Mouse (Mus musculus): ENCODE measurements around the gene Fig4.

Gene Fig4

DNA sequence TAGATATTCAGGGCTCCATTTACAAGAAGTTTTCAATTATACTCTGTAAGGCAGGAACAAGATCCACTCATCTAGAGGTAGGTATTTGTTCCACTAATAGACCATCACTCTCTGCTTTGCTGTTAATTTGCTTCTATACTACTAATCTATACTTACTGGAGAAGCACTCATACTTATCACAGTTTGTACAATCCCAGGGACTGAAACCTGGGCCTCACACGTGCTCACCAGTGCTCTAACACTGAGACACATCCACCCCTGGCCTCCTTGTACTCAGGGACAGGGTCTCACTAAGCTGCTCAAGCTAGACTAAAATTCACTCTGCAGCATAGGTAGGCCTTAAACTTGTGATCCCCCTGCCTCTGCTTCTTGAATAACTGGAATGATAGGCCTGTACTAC, 41.8 kb downstream of the Fig4 start:
- no peak for DNase-seq (ENCODE audit: low read depth, low spot score)

DNA sequence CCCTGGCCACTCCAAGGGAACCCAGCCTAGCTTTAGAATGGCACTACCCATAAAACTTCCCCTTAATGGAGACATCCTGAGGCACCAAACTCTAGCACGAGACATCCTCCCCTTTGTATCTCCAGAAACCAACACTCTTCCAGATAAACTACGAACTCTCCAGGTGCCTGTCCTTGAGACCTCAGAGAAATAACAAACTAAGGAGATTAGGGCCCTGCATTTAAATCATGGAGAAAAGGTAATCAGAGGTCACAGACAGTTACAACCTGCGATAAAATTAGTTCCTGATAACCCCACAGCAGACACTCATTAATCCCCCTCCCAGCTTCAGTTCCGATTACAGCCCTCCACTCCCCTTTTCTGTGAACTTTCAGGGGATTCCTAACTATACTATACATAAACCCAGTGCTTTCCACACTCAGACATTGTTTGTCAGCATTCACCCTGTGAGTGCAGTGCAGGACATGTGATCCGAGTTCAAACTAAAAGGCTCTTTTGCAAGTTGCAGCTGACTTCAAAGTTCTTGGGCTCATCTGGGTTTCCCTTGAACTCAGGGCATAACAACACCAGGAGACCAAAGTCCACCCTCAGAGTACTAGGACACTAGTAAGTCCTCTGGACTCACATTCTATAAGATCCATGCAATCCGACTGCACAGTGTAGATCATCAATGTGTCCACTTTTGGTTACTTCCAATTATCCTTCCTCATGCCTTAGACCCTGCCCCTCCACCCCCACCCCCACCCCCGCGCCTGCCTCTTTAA, 42.6 kb downstream of the Fig4 start:
- DNase-seq (ENCODE audit: low read depth, low spot score), result no peak

DNA sequence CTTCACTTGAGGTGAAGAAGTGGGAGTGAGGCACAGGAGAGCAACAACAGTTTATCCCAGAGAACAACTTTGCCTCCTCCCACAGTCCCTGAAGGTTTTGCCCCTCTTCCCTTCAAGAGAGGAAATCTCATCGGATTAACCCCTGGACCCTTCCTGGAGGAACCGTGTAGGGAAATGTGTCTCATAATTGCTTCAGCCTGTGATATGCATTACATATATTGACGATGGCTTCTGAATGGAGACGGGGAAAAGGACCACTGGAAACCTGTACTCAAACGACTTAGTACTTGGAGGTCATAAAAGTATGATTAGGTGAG, 52.4 kb downstream of the Fig4 start:
- DNase-seq (ENCODE audit: low read depth, low spot score), result no peak

DNA sequence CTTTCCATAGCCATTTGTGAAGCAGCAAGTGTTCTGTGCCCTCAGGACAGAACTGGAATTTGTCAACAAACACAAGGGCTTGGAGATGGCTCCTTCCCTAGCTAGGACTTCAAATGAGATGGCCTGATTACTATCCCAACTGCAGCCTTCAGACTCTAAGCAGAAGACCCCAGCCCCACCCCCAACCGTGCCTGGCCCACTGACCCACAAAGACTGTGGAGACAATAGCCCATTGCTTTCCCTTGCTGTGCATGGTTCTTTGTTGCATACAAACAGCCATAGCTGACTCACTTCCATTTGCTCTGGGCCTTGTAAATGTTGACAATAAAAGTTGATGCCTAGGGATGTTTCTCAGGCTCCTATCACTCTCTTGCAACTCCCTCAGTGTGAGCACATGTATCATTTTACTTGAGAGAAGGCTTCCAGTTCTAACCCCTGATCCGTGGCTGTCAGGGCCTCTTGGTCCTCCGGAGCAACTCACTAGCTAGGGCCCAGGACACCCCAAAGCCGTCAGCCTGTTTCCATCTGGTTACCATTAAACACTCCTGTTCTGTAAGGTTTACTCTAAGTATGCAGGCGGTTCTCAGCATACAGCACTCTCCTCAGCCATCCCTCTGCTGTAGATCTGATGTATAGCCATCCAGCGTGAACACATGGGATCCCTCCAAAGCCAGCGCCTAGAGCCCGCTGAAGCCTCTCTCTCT, 52.9 kb downstream of the Fig4 start:
- peak; percentile 16 for DNase-seq (ENCODE audit: low read depth, low spot score)

DNA sequence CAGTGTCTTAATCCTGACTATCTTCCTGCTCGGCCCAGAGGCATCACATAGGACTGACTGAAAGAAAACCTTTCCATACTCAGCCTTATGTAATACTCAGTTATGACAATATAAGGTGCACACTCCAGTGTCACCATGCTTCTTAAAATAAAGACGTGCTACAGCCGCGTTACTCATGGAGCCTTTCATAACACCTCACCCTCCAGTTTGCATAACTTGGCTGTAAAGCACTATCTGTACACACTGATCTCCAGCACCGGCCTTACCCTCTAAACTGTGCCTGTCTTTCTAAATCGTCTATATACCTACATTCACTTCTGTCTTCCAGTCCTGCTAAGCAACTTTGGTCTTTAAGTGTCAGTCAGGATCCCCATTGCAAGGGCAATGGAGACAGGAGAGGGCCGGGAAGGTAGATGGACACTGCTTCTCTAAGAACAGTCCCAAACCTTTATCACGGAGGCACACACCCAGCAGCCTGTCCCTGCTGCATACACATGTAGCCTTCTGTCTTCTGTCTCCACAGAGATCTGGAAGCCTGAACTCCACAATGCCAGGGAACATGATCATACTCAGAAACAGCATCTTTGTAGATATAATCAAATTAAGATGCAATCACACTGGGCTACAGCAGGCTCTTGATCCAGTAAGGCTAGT, 53.9 kb downstream of the Fig4 start:
- DNase-seq (ENCODE audit: low read depth, low spot score), result no peak

DNA sequence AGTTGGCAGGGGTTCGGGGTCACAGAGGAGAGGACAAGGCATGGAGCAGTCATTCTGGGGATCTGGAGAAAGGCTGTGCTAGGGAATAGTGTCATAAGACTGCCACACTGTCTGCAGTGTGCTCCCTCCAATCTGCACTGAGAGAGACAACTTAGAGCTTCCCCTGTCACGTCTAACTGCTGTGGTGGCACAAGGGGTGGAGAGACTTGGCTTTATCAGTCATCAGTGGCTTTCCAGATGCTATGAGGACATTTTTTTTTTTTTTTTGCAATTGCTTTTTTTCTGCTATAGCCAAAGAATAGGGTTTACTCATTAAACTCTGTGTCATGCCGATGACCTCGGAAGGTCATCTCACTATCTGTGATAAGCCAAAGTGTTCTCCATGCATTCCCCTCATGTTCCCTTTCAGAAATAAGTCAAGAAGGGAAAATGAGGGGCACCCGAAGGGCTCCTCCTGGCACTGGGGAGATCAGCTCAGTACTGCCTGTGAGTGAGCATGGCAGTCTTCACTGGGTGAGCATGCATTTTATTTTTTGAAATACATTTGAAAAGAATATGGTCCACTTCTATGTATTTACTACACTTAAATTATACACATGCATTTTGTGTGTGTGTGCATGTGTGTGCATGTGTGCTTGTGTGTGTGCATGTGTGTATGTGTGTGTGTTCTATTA, 55.1 kb downstream of the Fig4 start:
- no peak for DNase-seq (ENCODE audit: low read depth, low spot score)

DNA sequence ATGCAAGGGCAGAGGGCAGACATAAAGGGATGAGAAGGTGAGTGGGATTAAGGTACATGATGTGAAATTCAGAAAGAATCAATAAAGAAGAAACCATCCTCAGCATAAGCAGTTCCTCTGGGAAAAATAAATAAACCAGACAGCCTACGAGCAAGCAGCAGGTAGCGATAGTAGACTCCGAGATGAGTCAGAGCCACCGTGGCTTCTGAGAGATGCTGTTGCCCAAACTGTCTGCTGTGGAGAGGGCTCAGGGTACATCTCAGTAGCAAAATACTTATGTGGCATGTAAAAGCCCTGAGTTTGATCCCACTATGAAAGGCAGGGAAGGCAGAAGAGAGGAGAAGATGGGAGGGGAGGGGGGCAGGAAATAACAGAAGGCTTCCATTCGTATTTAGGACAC, 56.9 kb downstream of the Fig4 start:
- DNase-seq (ENCODE audit: low read depth, low spot score), result no peak

DNA sequence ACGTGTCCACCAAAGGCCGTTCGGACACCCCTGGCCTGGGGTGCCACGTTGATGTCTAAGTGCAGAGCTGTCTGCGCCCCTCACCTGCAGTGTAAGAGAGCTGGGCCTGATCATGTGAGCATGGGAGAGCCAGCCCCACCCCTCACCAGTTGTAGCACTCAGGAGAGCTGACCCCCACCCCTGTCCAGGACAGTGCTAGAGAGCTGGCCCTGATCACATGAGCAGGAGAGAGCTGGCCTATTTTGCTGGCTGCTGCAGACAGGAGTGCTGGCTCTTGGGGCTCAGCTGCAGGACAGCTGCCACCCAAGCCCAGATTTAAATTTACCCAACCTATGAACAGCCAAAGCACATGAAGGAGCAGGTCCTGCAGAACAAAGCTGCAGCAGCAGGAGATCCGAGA, 57.6 kb downstream of the Fig4 start:
- no peak for DNase-seq (ENCODE audit: low read depth, low spot score)

DNA sequence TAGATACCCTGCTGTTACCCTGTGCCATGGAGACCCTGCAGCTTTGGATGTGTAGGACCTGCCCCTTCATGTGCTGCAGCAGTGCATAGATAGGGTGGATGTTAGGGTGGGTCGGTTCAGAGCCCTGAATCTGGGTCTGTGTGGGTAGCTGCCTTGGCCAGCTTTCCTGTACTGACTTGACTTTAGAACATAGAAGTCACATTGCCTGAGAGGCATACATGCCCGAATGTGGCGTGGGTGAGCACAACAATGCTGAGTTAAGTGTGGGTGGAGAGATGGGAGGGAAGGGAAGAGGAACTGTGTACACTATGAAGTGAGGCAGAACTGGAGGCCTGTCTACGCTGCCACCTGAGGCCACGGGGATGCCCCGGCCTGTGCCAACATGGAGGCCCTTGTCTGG, 58.0 kb downstream of the Fig4 start:
- no peak for DNase-seq (ENCODE audit: low read depth, low spot score)

DNA sequence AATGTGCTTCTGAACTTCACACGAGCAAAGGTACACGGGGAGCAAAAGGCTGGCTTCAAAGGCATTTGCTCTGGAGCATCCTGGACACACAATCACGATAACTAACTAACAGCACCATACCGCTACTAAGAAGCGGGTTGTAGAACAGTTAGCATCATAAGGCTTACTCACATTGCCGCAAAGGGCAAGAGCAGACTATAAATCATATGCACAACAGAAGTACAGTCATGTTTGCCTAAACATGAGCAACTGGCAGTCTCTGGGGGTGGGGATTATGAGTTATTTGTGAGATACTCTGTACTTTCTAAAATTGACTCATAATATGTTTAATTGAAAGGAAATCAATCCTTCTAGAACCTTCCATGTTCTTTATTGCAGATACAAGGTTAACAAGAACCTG, 59.1 kb downstream of the Fig4 start:
- DNase-seq (ENCODE audit: low read depth, low spot score), result no peak

DNA sequence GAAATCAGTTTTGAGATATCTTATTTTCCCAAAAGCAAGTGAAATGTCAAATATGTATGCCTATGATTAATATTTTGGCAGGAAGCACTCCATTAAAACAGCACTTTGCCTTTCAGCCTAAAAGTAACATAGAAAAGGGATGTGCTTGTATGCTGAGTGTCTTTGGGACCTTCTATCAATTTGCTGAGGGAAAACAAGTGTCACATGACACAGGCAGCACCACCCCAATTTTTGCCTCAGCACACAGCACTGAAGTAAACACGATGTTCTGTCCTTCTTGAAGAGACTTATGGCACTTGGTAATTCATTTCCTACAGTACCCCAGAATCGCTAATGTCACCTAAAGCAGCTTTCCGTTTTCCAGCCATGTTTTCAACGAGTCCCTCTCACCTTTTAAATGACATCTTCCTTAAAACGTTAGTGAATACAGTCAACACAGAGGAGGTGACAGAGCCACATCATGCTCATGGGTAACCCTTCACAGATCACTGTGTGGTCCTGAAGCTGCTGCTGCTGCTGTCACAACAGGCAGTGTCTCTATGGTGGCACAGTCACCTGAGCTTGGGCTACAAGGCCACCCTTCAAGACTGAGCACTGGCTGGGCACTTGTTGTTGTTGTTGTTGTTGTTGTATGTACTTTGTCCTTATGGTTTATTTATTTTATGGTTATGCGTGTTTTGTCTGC, 61.4 kb downstream of the Fig4 start:
- no peak for DNase-seq (ENCODE audit: low read depth, low spot score)

DNA sequence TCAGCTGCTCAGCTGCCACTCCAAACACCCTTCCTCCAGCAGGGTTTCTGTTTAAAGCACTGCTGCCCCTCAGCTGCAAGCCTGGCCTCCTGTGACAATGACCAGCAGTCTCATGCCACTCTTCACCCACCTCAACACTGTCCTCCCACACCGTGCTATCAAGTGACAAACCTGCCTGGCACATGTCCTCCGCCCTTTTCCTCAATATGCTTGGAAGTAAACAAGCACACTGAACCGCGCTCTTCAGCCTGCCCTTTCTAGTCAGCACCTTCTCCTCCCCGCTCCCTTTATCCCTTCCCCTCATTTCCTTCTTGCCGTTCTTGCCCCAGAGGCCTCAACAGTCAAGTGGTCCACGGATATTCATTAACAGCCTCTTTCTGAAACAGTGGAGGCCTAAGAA, 62.0 kb downstream of the Fig4 start:
- no peak for DNase-seq (ENCODE audit: low read depth, low spot score)

DNA sequence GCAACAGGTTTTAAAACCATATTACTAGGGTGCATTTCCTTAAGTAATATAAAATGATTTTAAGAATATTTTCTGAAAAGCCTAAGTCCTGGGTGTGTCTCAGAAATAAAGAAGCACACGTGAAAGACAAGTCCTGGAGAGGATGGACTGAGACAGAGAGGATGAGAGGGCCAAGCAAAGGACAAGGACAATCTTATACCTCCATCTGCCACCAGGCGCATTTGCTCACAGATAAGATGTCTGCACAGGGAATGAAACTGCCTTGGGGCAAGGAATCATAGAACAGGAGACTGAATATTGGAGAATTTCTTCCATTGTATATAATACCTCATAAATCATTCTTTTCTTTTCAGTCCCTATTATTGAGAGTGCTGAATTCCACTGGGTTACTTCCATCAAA, 67.0 kb downstream of the Fig4 start:
- DNase-seq (ENCODE audit: low read depth, low spot score), result no peak

DNA sequence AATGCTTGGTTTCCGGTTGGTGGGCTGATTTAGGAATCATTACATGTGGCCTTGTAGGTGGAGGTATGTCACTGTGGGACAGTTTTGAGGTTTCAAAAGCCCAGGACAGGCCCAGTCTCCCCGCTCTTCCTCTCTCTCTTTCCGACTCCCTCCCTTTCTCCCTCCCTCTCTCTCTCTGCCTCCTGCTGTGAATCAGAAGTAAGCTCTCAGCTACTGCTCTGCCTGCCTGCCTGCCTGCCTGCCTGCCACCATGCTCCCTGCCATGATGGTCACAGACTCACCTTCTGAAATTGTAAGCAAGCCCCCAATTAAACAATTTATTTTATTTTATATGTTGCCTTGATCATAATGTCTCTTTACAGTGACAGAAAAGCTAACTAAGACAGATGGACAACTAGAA, 67.5 kb downstream of the Fig4 start:
- DNase-seq (ENCODE audit: low read depth, low spot score), result no peak

DNA sequence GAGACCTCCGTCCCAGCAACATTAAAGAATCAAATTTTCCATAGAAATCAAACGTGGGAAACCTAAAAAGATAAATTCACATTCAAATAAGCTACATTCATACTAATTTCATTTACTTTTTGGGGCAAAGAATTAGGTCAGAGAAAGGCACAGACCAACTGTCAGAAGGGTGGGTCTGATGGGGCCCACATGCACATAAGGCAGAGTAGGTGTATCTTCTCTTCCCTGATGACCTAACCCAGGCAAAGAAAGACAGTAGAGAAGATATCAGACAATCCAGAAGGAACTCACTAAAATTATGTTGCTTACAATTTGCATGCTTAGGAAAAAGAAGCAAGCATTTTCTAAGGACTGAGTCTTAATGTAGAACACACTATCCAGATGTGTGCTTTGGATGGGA, 67.9 kb downstream of the Fig4 start:
- DNase-seq (ENCODE audit: low read depth, low spot score), result no peak

DNA sequence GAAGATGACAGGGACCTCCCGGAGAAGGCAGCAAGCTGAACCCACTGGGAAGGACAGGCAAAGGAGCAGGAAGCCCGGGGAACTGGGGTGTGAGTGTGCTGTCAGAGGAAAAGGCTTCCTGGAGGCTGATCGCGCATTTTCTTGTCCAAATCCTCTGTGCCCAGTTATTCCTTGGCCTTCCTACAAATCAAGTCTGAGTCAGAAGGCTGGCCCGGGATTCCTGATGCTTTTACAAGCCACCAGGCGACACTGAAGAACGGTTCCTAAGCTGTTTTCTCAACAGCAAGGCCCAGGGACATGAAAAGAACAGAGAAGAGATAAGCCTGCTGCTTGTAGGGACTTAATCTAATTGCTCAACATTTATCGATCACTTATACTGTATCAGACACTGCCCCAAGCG, 68.5 kb downstream of the Fig4 start:
- no peak for DNase-seq (ENCODE audit: low read depth, low spot score)

DNA sequence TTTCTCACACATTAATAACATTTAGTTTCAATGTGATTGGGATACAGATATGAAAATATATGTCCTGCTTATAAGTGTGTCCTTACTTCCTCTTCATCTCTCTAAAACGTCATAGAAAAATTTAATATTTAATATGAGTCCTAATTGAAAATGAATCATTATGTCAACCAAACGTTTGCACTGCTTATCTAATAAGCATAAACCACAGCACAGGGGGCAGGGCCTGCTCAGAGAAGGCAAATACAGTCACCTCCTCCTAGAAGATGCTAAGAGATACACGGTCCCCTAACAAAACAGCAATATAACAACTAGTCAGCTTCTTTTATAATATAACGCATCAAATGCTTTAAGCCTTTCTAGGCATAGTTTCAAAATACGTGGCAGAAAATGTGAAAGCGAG, 69.9 kb downstream of the Fig4 start:
- no peak for DNase-seq (ENCODE audit: low read depth, low spot score)

DNA sequence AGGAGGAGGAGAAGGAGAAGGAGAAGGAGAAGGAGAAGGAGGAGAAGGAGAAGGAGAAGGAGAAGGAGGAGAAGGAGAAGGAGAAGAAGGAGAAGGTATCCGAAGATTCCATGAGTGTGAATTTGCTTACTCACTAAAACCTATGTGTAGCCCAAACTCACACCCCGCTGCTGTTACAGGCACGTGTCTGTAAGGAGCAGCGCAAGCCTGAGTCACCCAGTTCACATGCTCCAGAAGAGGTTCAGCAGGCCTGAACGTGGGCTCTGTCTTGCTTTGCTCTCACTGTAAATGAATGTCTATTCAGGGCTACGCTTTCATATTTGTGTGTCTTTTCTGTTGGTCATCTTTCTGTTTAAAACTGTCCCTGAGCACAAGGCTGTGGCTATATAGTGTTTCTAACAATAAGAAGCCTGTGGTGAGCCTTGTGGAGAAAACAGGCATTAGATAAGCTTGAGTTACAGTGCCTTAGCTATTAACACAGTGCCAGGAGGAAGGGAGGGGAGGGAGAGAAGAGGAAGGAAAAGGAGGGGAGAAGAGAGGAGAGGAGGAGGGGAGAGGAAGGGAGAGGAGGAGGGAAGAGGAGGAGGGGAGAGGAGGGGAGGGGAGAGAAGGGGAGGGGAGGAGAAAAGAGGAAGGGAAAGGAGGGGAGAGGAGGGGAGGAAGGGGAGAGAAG, 71.8 kb downstream of the Fig4 start:
- no peak for DNase-seq (ENCODE audit: low read depth, low spot score)

DNA sequence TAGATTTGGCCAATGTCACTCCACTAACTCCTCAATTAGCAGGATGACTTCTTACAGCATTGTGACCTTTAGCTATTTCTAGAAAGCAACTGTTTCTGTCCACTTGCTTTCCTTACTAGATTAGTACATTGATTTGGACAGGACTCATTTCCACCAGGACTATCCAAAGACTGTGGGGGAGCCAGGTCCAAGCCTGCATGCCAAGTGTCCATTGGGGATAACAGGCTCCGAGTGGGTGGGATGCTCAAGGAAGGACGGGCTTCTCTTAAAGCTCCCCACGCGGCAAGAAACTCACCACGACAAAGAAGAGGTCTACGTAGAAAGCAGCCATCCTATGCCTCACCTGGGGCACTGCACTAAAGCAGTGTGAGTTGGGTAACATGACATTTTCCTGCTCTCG, 75.4 kb downstream of the Fig4 start:
- DNase-seq (ENCODE audit: low read depth, low spot score), result no peak

DNA sequence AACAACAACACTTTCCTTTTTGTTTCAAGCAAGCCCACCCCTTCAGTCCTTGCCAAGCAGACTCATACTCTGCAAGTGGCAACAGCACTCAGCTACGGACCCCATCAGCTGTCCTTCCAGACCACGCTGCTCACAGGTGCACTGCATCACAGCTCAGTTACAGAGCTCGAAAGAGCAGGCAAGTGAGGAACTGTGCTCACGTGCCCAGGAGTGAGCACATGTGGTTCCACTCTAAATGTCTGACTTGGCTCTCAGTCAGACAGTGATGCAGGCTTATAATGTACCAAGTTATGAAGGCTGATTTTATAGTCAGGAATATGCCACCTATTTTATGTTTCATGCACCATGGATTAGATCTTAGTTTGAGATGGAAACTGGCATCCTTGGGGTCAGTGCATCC, 79.6 kb downstream of the Fig4 start:
- DNase-seq (ENCODE audit: low read depth, low spot score), result no peak

DNA sequence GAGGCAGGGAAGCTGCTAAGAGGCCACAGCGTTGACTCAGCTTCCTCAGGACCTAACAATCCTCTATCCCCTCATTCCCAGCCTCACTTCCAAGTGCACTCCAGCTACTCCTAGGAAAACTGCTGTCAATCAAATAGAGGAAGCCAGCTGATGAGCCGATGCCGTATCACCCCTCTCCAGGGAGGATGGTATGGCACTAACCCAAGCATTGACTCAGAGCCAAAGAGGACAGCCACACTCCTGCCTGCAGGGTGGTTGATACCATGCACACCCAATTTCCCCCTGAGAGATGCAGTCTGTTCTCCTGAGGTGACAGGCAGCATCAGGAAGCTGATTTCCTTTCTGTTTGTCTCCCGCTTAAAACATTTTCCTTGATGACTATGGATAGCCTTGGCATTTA, 81.9 kb downstream of the Fig4 start:
- no peak for DNase-seq (ENCODE audit: low read depth, low spot score)

DNA sequence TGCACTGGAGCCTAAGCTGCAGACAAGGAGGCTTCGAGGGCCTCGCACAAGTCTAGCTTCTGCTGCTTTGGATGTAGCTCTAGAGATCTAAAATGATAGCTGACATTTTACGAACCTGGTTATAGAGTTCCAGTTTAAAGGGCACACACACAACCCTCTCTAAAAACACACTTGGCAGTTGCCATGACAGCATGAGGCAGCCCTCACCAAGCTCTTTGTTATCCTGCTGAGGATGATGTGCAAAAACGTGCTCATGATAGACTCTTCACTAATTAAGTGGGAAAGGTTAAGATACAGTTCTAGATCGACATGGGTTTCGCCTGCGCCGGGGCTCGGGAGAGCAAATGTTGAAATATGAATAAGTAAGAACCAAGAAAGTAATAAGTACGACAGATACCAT, 84.2 kb downstream of the Fig4 start:
- no peak for DNase-seq (ENCODE audit: low read depth, low spot score)

Data from embryo, embryonic 11.5 days (tissue).